ENCODE assay signal across 24 mouse cellular contexts in genomic region chr4:88427630-88428239, GRCm38 (mm10). TPM values are rescaled to one million over a fixed set of nuclear protein-coding genes. Genes with fewer than 3 reads are reported as not detected.
DNase-seq lines count a peak whose midpoint lies in the region; ATAC-seq and TF ChIP-seq lines count a peak whose summit lies in the region.
"Had no signal": no experiment of that assay in that cellular context is flagged by ENCODE, and none has a peak within 500 bp of the region (broad histone marks: within the 10 kb centered on the region; RNA-seq: fewer than 3 reads in every experiment).

No protein-coding gene starts in this region.

- no peaks in the 10 kb centered on the region for H3K9me3 ChIP-seq in embryonic facial prominence, embryonic 12.5 days
- H3K9me3 ChIP-seq in embryonic facial prominence, embryonic 10.5 days: no peaks in the 10 kb centered on the region
- no peaks in the 10 kb centered on the region for H3K9me3 ChIP-seq in lung, embryonic 14.5 days (ENCODE audit: low read depth, low read length)
- no peaks in the 10 kb centered on the region for H3K9me3 ChIP-seq in lung, postnatal 0 days (ENCODE audit: low read length)
- H3K9me3 ChIP-seq in embryonic facial prominence, embryonic 14.5 days (ENCODE audit: control insufficient read depth, low read length): no peaks in the 10 kb centered on the region
- no peaks in the 10 kb centered on the region for H3K9me3 ChIP-seq in limb, embryonic 14.5 days (ENCODE audit: control insufficient read depth, low read length)
- H3K9me3 ChIP-seq: forebrain, embryonic 10.5 days; forebrain, embryonic 13.5 days; hindbrain, embryonic 12.5 days; hindbrain, embryonic 15.5 days had no signal

- no peaks in the 10 kb centered on the region for H3K36me3 ChIP-seq in embryonic facial prominence, embryonic 12.5 days
- no peaks in the 10 kb centered on the region for H3K36me3 ChIP-seq in embryonic facial prominence, embryonic 10.5 days (replicated peaks)
- H3K36me3 ChIP-seq in lung, embryonic 14.5 days (ENCODE audit: insufficient read depth): no peaks in the 10 kb centered on the region
- H3K36me3 ChIP-seq in lung, postnatal 0 days (ENCODE audit: insufficient read depth, low read length): no peaks in the 10 kb centered on the region
- no peaks in the 10 kb centered on the region for H3K36me3 ChIP-seq in embryonic facial prominence, embryonic 14.5 days (ENCODE audit: control insufficient read depth, insufficient read depth, low read length)
- H3K36me3 ChIP-seq in limb, embryonic 14.5 days (ENCODE audit: control insufficient read depth, insufficient read depth, low read length): no peaks in the 10 kb centered on the region
- H3K36me3 ChIP-seq: forebrain, embryonic 10.5 days; hindbrain, embryonic 12.5 days; hindbrain, embryonic 15.5 days had no signal

- no peak for TF ChIP-seq CTCF in lung, embryonic 14.5 days (IDR thresholded peaks at IDR 0.05; ENCODE audit: low read depth)
- TF ChIP-seq CTCF in lung, postnatal 0 days (IDR thresholded peaks at IDR 0.05): no peak

- no peak overlapping the region for H3K4me3 ChIP-seq in embryonic facial prominence, embryonic 12.5 days
- H3K4me3 ChIP-seq in embryonic facial prominence, embryonic 10.5 days: no peak overlapping the region
- no peak overlapping the region for H3K4me3 ChIP-seq in lung, embryonic 14.5 days (ENCODE audit: low read depth, low read length)
- H3K4me3 ChIP-seq in lung, postnatal 0 days (ENCODE audit: low read depth, low read length): no peak overlapping the region
- no peak overlapping the region for H3K4me3 ChIP-seq in embryonic facial prominence, embryonic 14.5 days (ENCODE audit: low read depth, low read length)
- no peak overlapping the region for H3K4me3 ChIP-seq in limb, embryonic 14.5 days (replicated peaks; ENCODE audit: low read length)
- H3K4me3 ChIP-seq: forebrain, embryonic 10.5 days; forebrain, embryonic 13.5 days; heart, adult 2 months; hindbrain, embryonic 12.5 days; hindbrain, embryonic 15.5 days had no signal

- no peak for TF ChIP-seq EP300 in lung, postnatal 0 days (IDR thresholded peaks at IDR 0.05)

- H3K27me3 ChIP-seq in embryonic facial prominence, embryonic 12.5 days: no peaks in the 10 kb centered on the region
- H3K27me3 ChIP-seq in embryonic facial prominence, embryonic 10.5 days (replicated peaks; ENCODE audit: low read depth, poor library complexity, severe bottlenecking): no peaks in the 10 kb centered on the region
- H3K27me3 ChIP-seq in lung, embryonic 14.5 days (ENCODE audit: insufficient read depth, low read length): no peaks in the 10 kb centered on the region
- no peaks in the 10 kb centered on the region for H3K27me3 ChIP-seq in lung, postnatal 0 days (replicated peaks; ENCODE audit: insufficient read depth, low read length)
- no peaks in the 10 kb centered on the region for H3K27me3 ChIP-seq in embryonic facial prominence, embryonic 14.5 days (replicated peaks; ENCODE audit: control insufficient read depth, insufficient read depth, low read length)
- no peaks in the 10 kb centered on the region for H3K27me3 ChIP-seq in limb, embryonic 14.5 days (ENCODE audit: control insufficient read depth, insufficient read depth, low read length)
- H3K27me3 ChIP-seq: forebrain, embryonic 13.5 days; hindbrain, embryonic 12.5 days; hindbrain, embryonic 15.5 days had no signal

- ATAC-seq in embryonic facial prominence, embryonic 12.5 days (ENCODE audit: insufficient number of reproducible peaks, insufficient read depth, low FRiP score, low TSS enrichment): no peak
- no peak for ATAC-seq in lung, embryonic 14.5 days (ENCODE audit: insufficient read depth)
- no peak for ATAC-seq in lung, postnatal 0 days
- 0 out of 2 replicates have a peak, but pooled peaks have one; percentile 57 for ATAC-seq in embryonic facial prominence, embryonic 14.5 days (ENCODE audit: low read depth)
- peak; percentile 53; the same call in 1 of the 2 replicates for ATAC-seq in limb, embryonic 14.5 days (ENCODE audit: low FRiP score, low read depth)
- ATAC-seq: forebrain, embryonic 13.5 days; forebrain, embryonic 16.5 days; intestine, embryonic 16.5 days had no signal

- H3K4me1 ChIP-seq in embryonic facial prominence, embryonic 12.5 days: no peaks in the 10 kb centered on the region
- no peaks in the 10 kb centered on the region for H3K4me1 ChIP-seq in embryonic facial prominence, embryonic 10.5 days
- no peaks in the 10 kb centered on the region for H3K4me1 ChIP-seq in lung, embryonic 14.5 days (ENCODE audit: insufficient read depth)
- H3K4me1 ChIP-seq in lung, postnatal 0 days (ENCODE audit: insufficient read depth, low read depth, low read length): no peaks in the 10 kb centered on the region
- H3K4me1 ChIP-seq in embryonic facial prominence, embryonic 14.5 days (ENCODE audit: control insufficient read depth, insufficient read depth, low read length): peaks cover 8% of the 10 kb centered on the region; the same call in 1 of the 2 replicates
- H3K4me1 ChIP-seq in limb, embryonic 14.5 days (ENCODE audit: control insufficient read depth, insufficient read depth, low read length): no peaks in the 10 kb centered on the region
- H3K4me1 ChIP-seq: forebrain, embryonic 10.5 days; forebrain, embryonic 13.5 days; hindbrain, embryonic 12.5 days; hindbrain, embryonic 15.5 days had no signal

- no peak for DNase-seq in embryonic facial prominence, embryonic 10.5 days (ENCODE audit: low spot score)
- peak; percentile 18 for DNase-seq in lung, embryonic 14.5 days
- DNase-seq in lung, postnatal 0 days (ENCODE audit: low spot score): no peak
- peak; percentile 67 for DNase-seq in embryonic facial prominence, embryonic 14.5 days (ENCODE audit: low spot score)
- DNase-seq in limb, embryonic 14.5 days (ENCODE audit: low spot score): peak; percentile 17
- DNase-seq in MN1 (ENCODE audit: low spot score): no peak
- DNase-seq in layer of hippocampus, adult 9-10 months (ENCODE audit: low spot score): no peak
- DNase-seq: adrenal gland, adult 2 months; adrenal gland, postnatal 14 days; cerebellum, adult 11 months; cerebellum, adult 2 months; cerebellum, postnatal 10 days; cerebellum, postnatal 36 days; gastrocnemius, postnatal 10 days; gastrocnemius, postnatal 36 days; heart, adult 2 months had no signal

- peak overlapping the region; percentile 47; the same call in 1 of the 2 replicates for H3K27ac ChIP-seq in embryonic facial prominence, embryonic 12.5 days
- H3K27ac ChIP-seq in embryonic facial prominence, embryonic 10.5 days (replicated peaks): no peak overlapping the region
- H3K27ac ChIP-seq in lung, embryonic 14.5 days (ENCODE audit: low read depth): no peak overlapping the region
- H3K27ac ChIP-seq in lung, postnatal 0 days (ENCODE audit: low read length): no peak overlapping the region
- H3K27ac ChIP-seq in embryonic facial prominence, embryonic 14.5 days (replicated peaks; ENCODE audit: low read depth, low read length): peak overlapping the region; percentile 50
- H3K27ac ChIP-seq in limb, embryonic 14.5 days (replicated peaks; ENCODE audit: low read depth, low read length): no peak overlapping the region
- H3K27ac ChIP-seq: forebrain, embryonic 10.5 days; forebrain, embryonic 13.5 days; heart, adult 2 months; hindbrain, embryonic 12.5 days; hindbrain, embryonic 15.5 days had no signal

- H3K9ac ChIP-seq in embryonic facial prominence, embryonic 12.5 days: no peak overlapping the region
- H3K9ac ChIP-seq in lung, embryonic 14.5 days: no peak overlapping the region
- no peak overlapping the region for H3K9ac ChIP-seq in lung, postnatal 0 days (replicated peaks; ENCODE audit: low read depth)
- H3K9ac ChIP-seq in embryonic facial prominence, embryonic 14.5 days (ENCODE audit: low read depth, low read length): no peak overlapping the region
- no peak overlapping the region for H3K9ac ChIP-seq in limb, embryonic 14.5 days (ENCODE audit: low read depth, low read length, severe bottlenecking)
- H3K9ac ChIP-seq: forebrain, embryonic 13.5 days; hindbrain, embryonic 12.5 days; hindbrain, embryonic 15.5 days had no signal

- 73% methylated on average over 2 of the region's 2 CpGs for WGBS in embryonic facial prominence, embryonic 12.5 days
- WGBS in embryonic facial prominence, embryonic 10.5 days: 85% methylated on average over 2 of the region's 2 CpGs
- WGBS in lung, embryonic 14.5 days: 84% methylated on average over 2 of the region's 2 CpGs
- WGBS in lung, postnatal 0 days: 83% methylated on average over 2 of the region's 2 CpGs
- WGBS in embryonic facial prominence, embryonic 14.5 days: 50% methylated on average over 2 of the region's 2 CpGs
- 84% methylated on average over 2 of the region's 2 CpGs for WGBS in limb, embryonic 14.5 days

- no peak for TF ChIP-seq POLR2A in limb, embryonic 14.5 days (IDR thresholded peaks at IDR 0.05; ENCODE audit: borderline replicate concordance, extremely low read depth, insufficient read depth, insufficient read length)

- H3K4me2 ChIP-seq in embryonic facial prominence, embryonic 12.5 days (replicated peaks): no peak overlapping the region
- H3K4me2 ChIP-seq in lung, embryonic 14.5 days: no peak overlapping the region
- H3K4me2 ChIP-seq in lung, postnatal 0 days (replicated peaks; ENCODE audit: low read depth, low read length): no peak overlapping the region
- no peak overlapping the region for H3K4me2 ChIP-seq in embryonic facial prominence, embryonic 14.5 days (ENCODE audit: low read depth, low read length)
- H3K4me2 ChIP-seq in limb, embryonic 14.5 days (replicated peaks; ENCODE audit: low read depth, low read length, severe bottlenecking): no peak overlapping the region
- H3K4me2 ChIP-seq: forebrain, embryonic 13.5 days; heart, embryonic 11.5 days; hindbrain, embryonic 12.5 days; hindbrain, embryonic 15.5 days had no signal

RNA-seq across cellular contexts. Expression of gene Hacd4, which starts 11.0 kb away (rescaled TPM):
- polyA plus RNA-seq in embryonic facial prominence, embryonic 12.5 days (2016; fragmentation: Nextera tagmentation; extraction: Ambion mirVana): 6.0 and 6.9 TPM in 2 replicates
- polyA plus RNA-seq in embryonic facial prominence, embryonic 10.5 days (2016; fragmentation: Nextera tagmentation; extraction: Ambion mirVana): 3.5 and 3.7 TPM in 2 replicates
- polyA plus RNA-seq in lung, embryonic 14.5 days (2014; fragmentation: Nextera tagmentation; extraction: Ambion mirVana): 9.3 and 9.9 TPM in 2 replicates
- polyA plus RNA-seq in lung, postnatal 0 days (2015; fragmentation: Nextera tagmentation; extraction: Ambion mirVana): 10.2 and 11.3 TPM in 2 replicates
- 11.8 and 12.6 TPM in 2 replicates for polyA plus RNA-seq in embryonic facial prominence, embryonic 14.5 days (2014; fragmentation: Nextera tagmentation; extraction: Ambion mirVana)
- 3.4 and 3.6 TPM in 2 replicates for polyA plus RNA-seq in limb, embryonic 14.5 days (2012; rRNA removed)
- 10.9 and 12.5 TPM in 2 replicates for polyA plus RNA-seq in limb, embryonic 14.5 days (2014; fragmentation: Nextera tagmentation; extraction: Ambion mirVana)

Comparison
In these comparisons a context has a peak if more than half of its experiments do, and no peak if none do; other contexts are left out.
1. ATAC-seq: peak in embryonic facial prominence, embryonic 14.5 days (single experiment) and limb, embryonic 14.5 days (single experiment); none in embryonic facial prominence, embryonic 12.5 days (single experiment), lung, embryonic 14.5 days (single experiment) and lung, postnatal 0 days (single experiment).
2. H3K27ac ChIP-seq: peak in embryonic facial prominence, embryonic 12.5 days (single experiment) and embryonic facial prominence, embryonic 14.5 days (single experiment); none in embryonic facial prominence, embryonic 10.5 days (single experiment), lung, embryonic 14.5 days (single experiment), lung, postnatal 0 days (single experiment) and limb, embryonic 14.5 days (single experiment).
3. DNase-seq: peak in lung, embryonic 14.5 days (single experiment), embryonic facial prominence, embryonic 14.5 days (single experiment) and limb, embryonic 14.5 days (single experiment); none in embryonic facial prominence, embryonic 10.5 days (single experiment), lung, postnatal 0 days (single experiment), MN1 (single experiment) and layer of hippocampus, adult 9-10 months (single experiment).